Mouse (Mus musculus): Measurements from ENCODE around the gene Bnc2. TPM values are rescaled to one million over a fixed set of nuclear protein-coding genes. Genes with fewer than 3 reads are reported as not detected.

Gene Bnc2
- polyA plus RNA-seq, 1 experiment: 0.88 TPM

DNA sequence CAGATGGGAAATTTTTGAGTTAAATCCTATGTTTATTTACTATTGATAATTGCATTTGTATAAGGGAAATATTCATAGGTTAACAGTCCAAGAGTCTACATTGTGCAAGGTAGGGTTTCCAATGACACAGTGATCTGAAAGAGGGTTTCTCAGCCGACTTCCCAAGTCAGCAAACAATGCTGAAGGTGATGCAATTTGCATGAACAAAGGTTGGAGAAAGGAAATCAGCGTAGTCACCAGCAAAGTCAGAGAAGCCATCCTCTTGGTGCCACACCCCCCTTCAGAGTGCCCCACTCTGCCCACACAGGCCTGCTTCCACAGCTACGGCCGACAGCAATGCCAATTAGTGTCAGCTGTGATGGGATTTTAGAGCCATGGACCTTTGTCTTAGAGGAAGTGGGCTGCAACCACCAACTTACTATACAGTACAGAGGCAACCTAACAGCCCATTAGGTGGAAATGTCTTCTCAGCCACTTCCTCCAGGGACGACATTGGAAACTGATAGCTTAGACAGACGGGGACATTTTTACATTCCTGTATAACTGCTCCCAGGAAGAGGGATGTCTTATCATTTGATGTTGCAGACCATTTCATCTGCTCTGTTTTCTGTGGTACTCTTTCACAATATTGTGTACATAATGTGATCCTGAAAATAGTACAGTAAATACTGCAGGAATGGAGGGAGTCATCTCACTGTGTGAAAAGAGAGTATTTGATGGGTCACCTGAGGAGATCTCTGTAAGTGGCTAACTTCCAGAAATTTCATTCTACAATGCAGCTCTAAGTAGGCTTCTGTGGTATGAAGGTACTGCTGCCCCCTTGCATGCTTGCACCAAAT, 243.2 kb downstream of the Bnc2 start:
- no peak for DNase-seq (ENCODE audit: low read depth in 1 of 2, low spot score in 2 of 2)
- Histone ChIP-seq H3K4me1 (ENCODE audit: control insufficient read depth, insufficient read depth, insufficient read length) (no peaks in the 10 kb centered on the region), H3K27ac (ENCODE audit: insufficient read depth, low read length) (no peak overlapping the region), H3K27me3 (ENCODE audit: control insufficient read depth, insufficient read depth, low read length) (no peaks in the 10 kb centered on the region), H3K36me3 (ENCODE audit: control insufficient read depth, insufficient read depth, low read length) (no peaks in the 10 kb centered on the region), H3K4me3 (ENCODE audit: extremely low read depth, insufficient read depth, insufficient read length) (no peak overlapping the region)
- WGBS: 19% methylated on average over 6 of the region's 6 CpGs
- TF ChIP-seq CTCF (IDR thresholded peaks at IDR 0.05; ENCODE audit: extremely low read depth, insufficient read depth, insufficient read length, insufficient replicate concordance) (no peak), POLR2A (IDR thresholded peaks at IDR 0.05; ENCODE audit: low read depth, low read length) (no peak)

DNA sequence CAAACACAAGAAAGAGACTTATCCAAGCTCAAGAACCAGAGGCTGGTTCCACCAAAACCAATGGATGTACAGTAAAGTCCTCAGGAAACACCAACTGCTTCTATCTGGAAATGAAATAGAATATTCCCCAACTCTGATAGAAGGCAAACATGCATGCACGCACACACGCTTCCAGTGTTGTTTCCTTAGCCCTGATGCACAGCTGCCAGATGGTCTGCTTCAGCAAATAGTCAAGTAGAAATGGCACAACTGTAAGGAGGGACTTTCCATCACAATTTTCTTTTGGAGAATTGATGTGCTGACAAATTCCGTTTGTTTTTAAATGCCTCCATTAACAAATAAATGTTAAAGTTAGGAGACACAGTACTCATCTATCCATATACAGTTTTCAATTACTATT, 247.1 kb downstream of the Bnc2 start:
- Histone ChIP-seq H3K4me1 (ENCODE audit: control insufficient read depth, insufficient read depth, insufficient read length) (no peaks in the 10 kb centered on the region), H3K4me3 (ENCODE audit: extremely low read depth, insufficient read depth, insufficient read length) (no peak overlapping the region), H3K27ac (ENCODE audit: insufficient read depth, low read length) (no peak overlapping the region), H3K27me3 (ENCODE audit: control insufficient read depth, insufficient read depth, low read length) (no peaks in the 10 kb centered on the region), H3K36me3 (ENCODE audit: control insufficient read depth, insufficient read depth, low read length) (no peaks in the 10 kb centered on the region)
- DNase-seq (ENCODE audit: low read depth in 1 of 2, low spot score in 2 of 2): no peak
- 85% methylated on average over 3 of the region's 3 CpGs for WGBS
- TF ChIP-seq POLR2A (IDR thresholded peaks at IDR 0.05; ENCODE audit: low read depth, low read length): no peak
- no peak for TF ChIP-seq CTCF (IDR thresholded peaks at IDR 0.05; ENCODE audit: extremely low read depth, insufficient read depth, insufficient read length, insufficient replicate concordance)

- H3K27me3 ChIP-seq (ENCODE audit: control insufficient read depth, insufficient read depth, low read length): no peaks in the 10 kb centered on the region
- no peaks in the 10 kb centered on the region for H3K36me3 ChIP-seq (ENCODE audit: control insufficient read depth, insufficient read depth, low read length)
- no peak overlapping the region for H3K27ac ChIP-seq (ENCODE audit: insufficient read depth, low read length)
- no peaks in the 10 kb centered on the region for H3K4me1 ChIP-seq (ENCODE audit: control insufficient read depth, insufficient read depth, insufficient read length)
- no peak overlapping the region for H3K4me3 ChIP-seq (ENCODE audit: extremely low read depth, insufficient read depth, insufficient read length)
- TF ChIP-seq CTCF (IDR thresholded peaks at IDR 0.05; ENCODE audit: extremely low read depth, insufficient read depth, insufficient read length, insufficient replicate concordance) (no peak), POLR2A (IDR thresholded peaks at IDR 0.05; ENCODE audit: low read depth, low read length) (no peak)
- 94% methylated on average over 2 of the region's 2 CpGs for WGBS
- no peak for DNase-seq (ENCODE audit: low read depth in 1 of 2, low spot score in 2 of 2)
Observed at GRCm38 (mm10) chr4:84411431-84411830, 263.6 kb downstream of the Bnc2 start.

- Histone ChIP-seq H3K27ac (ENCODE audit: insufficient read depth, low read length) (no peak overlapping the region), H3K36me3 (ENCODE audit: control insufficient read depth, insufficient read depth, low read length) (no peaks in the 10 kb centered on the region), H3K27me3 (ENCODE audit: control insufficient read depth, insufficient read depth, low read length) (no peaks in the 10 kb centered on the region), H3K4me1 (ENCODE audit: control insufficient read depth, insufficient read depth, insufficient read length) (no peaks in the 10 kb centered on the region), H3K4me3 (ENCODE audit: extremely low read depth, insufficient read depth, insufficient read length) (no peak overlapping the region)
- 53% methylated on average over 6 of the region's 6 CpGs for WGBS
- TF ChIP-seq POLR2A (IDR thresholded peaks at IDR 0.05; ENCODE audit: low read depth, low read length): no peak
- TF ChIP-seq CTCF (IDR thresholded peaks at IDR 0.05; ENCODE audit: extremely low read depth, insufficient read depth, insufficient read length, insufficient replicate concordance): no peak
- DNase-seq (ENCODE audit: low read depth in 1 of 2, low spot score in 2 of 2): no peak
Observed at GRCm38 (mm10) chr4:84407328-84408028, 267.6 kb downstream of the Bnc2 start.

DNA sequence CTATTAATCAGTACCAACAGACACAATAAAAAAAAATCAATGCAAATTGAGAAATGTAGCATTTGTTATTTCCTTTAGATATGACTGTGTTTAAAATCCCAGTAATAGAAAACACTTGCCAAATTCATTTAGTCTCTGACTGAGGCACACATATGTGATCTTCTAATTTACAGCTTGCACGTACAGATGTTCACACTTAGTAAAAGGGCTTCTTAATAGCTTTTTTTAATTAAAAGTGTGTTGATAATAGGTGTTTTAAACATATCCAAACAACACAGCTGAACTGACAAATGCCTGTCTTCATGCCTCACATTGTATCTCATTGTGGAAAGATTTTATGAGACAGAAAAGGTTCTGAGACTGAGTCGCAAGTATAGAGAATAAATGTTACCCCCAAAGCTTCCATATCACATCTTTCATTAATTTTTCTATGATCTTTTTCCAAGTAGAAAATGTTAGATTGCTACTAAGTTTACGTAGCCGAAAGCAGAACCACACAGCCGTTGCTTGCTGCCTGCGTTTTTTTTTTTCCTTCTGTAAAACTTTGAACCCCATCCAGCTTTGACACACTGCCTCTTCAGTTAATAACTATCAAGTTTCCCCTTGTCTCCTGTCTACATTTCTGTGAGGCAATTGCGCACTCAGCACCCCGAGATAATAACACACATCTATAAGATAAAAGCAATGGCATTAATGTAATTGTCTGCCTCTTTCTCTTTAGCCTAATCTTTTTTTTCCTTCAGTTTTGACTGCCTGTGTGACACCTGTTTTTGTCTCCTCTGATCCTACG, 271.5 kb downstream of the Bnc2 start:
- Histone ChIP-seq H3K4me3 (ENCODE audit: extremely low read depth, insufficient read depth, insufficient read length) (no peak overlapping the region), H3K27ac (ENCODE audit: insufficient read depth, low read length) (no peak overlapping the region), H3K27me3 (ENCODE audit: control insufficient read depth, insufficient read depth, low read length) (no peaks in the 10 kb centered on the region), H3K4me1 (ENCODE audit: control insufficient read depth, insufficient read depth, insufficient read length) (no peaks in the 10 kb centered on the region), H3K36me3 (ENCODE audit: control insufficient read depth, insufficient read depth, low read length) (no peaks in the 10 kb centered on the region)
- WGBS: 55% methylated on average over 9 of the region's 9 CpGs
- no peak for TF ChIP-seq POLR2A (IDR thresholded peaks at IDR 0.05; ENCODE audit: low read depth, low read length)
- no peak for TF ChIP-seq CTCF (IDR thresholded peaks at IDR 0.05; ENCODE audit: extremely low read depth, insufficient read depth, insufficient read length, insufficient replicate concordance)
- DNase-seq (ENCODE audit: low read depth in 1 of 2, low spot score in 2 of 2): no peak

DNA sequence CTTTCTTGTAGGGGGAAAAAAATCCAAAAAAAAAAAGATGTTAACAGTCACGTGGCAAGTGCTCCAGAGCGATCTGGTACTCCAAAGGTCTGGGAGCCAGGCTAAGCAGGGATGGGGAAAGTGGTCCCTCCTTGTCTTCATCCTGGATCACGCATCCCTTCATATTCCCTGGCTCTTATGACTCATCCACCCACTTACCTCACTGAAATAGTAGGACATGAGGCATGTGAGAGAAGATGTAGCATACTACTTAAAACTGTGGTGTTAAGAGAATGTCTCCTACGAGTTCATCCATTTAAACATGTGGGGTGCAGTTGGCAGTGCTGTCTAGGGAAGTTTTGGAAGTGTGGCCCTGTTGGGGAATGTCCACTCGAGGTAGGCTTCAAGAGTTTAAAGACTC, 286.1 kb downstream of the Bnc2 start:
- Histone ChIP-seq H3K4me3 (ENCODE audit: extremely low read depth, insufficient read depth, insufficient read length) (no peak overlapping the region), H3K27me3 (ENCODE audit: control insufficient read depth, insufficient read depth, low read length) (no peaks in the 10 kb centered on the region), H3K4me1 (ENCODE audit: control insufficient read depth, insufficient read depth, insufficient read length) (no peaks in the 10 kb centered on the region), H3K27ac (ENCODE audit: insufficient read depth, low read length) (no peak overlapping the region), H3K36me3 (ENCODE audit: control insufficient read depth, insufficient read depth, low read length) (no peaks in the 10 kb centered on the region)
- no peak for DNase-seq (ENCODE audit: low read depth in 1 of 2, low spot score in 2 of 2)
- TF ChIP-seq CTCF (IDR thresholded peaks at IDR 0.05; ENCODE audit: extremely low read depth, insufficient read depth, insufficient read length, insufficient replicate concordance): no peak
- WGBS: 85% methylated on average over 5 of the region's 5 CpGs
